Mouse (Mus musculus) thymus, adult 2 months (tissue): ENCODE results near the gene Slc7a4. TPM values are rescaled to one million over a fixed set of nuclear protein-coding genes. Genes with fewer than 3 reads are reported as not detected.
"Not testable (repeated sequence)": the region's sequence is repeated elsewhere in the genome, so short reads cannot be mapped to it uniquely, and the experiment has no call there.

Experiments
- DNase-seq: peaks from one replicate; pipeline ENCODE4 v3.0.0; 2021
- H3K27ac ChIP-seq: fragments of 200-500 bp; 2 replicates; pipeline ENCODE4 v1.5.1; 2012; ENCODE audit warnings: low read length, control low read depth; ENCODE audit not compliant: control insufficient read depth, insufficient read depth
- H3K27me3 ChIP-seq: fragments of 200-500 bp; 2 replicates; pipeline ENCODE4 v1.6.1; 2012; ENCODE audit warnings: mild to moderate bottlenecking, low read length, moderate library complexity, mixed read lengths; ENCODE audit not compliant: control insufficient read depth, insufficient read depth
- H3K36me3 ChIP-seq: fragments of 200-500 bp; 2 replicates; pipeline ENCODE4 v1.6.1; 2012; ENCODE audit warnings: mild to moderate bottlenecking, low read length, moderate library complexity; ENCODE audit not compliant: control insufficient read depth, insufficient read depth
- H3K4me1 ChIP-seq: fragments of 200-500 bp; replicated peaks from 2 replicates; pipeline ENCODE4 v1.6.1; 2012; ENCODE audit warnings: low read length; ENCODE audit not compliant: control insufficient read depth, insufficient read depth
- H3K4me3 ChIP-seq: fragments of 200-500 bp; 2 replicates; pipeline ENCODE4 v1.5.1; 2012; ENCODE audit warnings: mild to moderate bottlenecking, low read length, control low read depth, moderate library complexity; ENCODE audit not compliant: control insufficient read depth, insufficient read depth
- CTCF ChIP-seq: fragments of 200-500 bp; IDR thresholded peaks from 2 replicates; pipeline ENCODE4 v1.5.1; 2012; ENCODE audit warnings: mild to moderate bottlenecking, control low read depth, low read length, moderate library complexity, borderline replicate concordance; ENCODE audit not compliant: control insufficient read depth, poor library complexity, insufficient read depth; ENCODE audit errors: extremely low read depth
- POLR2A ChIP-seq: fragments of 200-500 bp; IDR thresholded peaks from 2 replicates; pipeline ENCODE4 v1.6.1; 2012; ENCODE audit warnings: mild to moderate bottlenecking, low read length, control low read depth, moderate library complexity; ENCODE audit not compliant: control insufficient read depth, poor library complexity, insufficient read depth; ENCODE audit errors: extremely low read depth
- WGBS: fragments of 180-500 bp; shearing (Covaris S2); methylation state at CpG from one replicate; pipeline ENCODE4 v1.1.7; 2018; 5-methylcytosine and 5-hydroxymethylcytosine counted together
- polyA plus RNA-seq: library from polyadenylated mRNA; depleted of rRNA; stranded (reverse); fragments of >200 nt; gene quantifications from 2 replicates; pipeline ENCODE4 v1.2.3, GENCODE M21; 2012

Gene Slc7a4
- polyA plus RNA-seq, 1 experiment = 6.5 TPM

GRCm38 (mm10) chr16:17557947-17558480 is 25.0 kb downstream of the Slc7a4 start:
- Histone ChIP-seq H3K4me1 (peaks cover 16% of the 10 kb centered on the region), H3K4me3 (no peak overlapping the region), H3K27ac (no peak overlapping the region), H3K27me3 (peaks cover 7% of the 10 kb centered on the region; the same call in 1 of the 2 replicates), H3K36me3 (no peaks in the 10 kb centered on the region)
- DNase-seq = peak; percentile 63
- WGBS = 10% methylated on average over 5 of the region's 5 CpGs
- TF ChIP-seq CTCF (peak; percentile 87; the same call in 1 of the 2 replicates), POLR2A (no peak)

- Histone ChIP-seq H3K4me1 (peaks cover 16% of the 10 kb centered on the region), H3K27me3 (peaks cover 2% of the 10 kb centered on the region; the same call in 1 of the 2 replicates), H3K4me3 (no peak overlapping the region), H3K36me3 (no peaks in the 10 kb centered on the region), H3K27ac (no peak overlapping the region)
- TF ChIP-seq POLR2A (no peak), CTCF (no peak)
- no peak for DNase-seq
- 68% methylated on average over 4 of the region's 4 CpGs for WGBS
These were observed 26.1 kb downstream of the Slc7a4 start for GRCm38 (mm10) chr16:17556907-17557306.

GRCm38 (mm10) chr16:17556180-17556579 is 26.8 kb downstream of the Slc7a4 start:
- Histone ChIP-seq H3K4me1 (peaks cover 16% of the 10 kb centered on the region), H3K4me3 (no peak overlapping the region), H3K27ac (no peak overlapping the region), H3K36me3 (no peaks in the 10 kb centered on the region), H3K27me3 (no peaks in the 10 kb centered on the region; the same call in 1 of the 2 replicates)
- 87% methylated on average over 4 of the region's 4 CpGs for WGBS
- no peak for TF ChIP-seq POLR2A
- TF ChIP-seq CTCF = no peak
- no peak for DNase-seq

GRCm38 (mm10) chr16:17554702-17555101 is 28.3 kb downstream of the Slc7a4 start:
- Histone ChIP-seq H3K4me1 (peaks cover 16% of the 10 kb centered on the region), H3K27ac (0 out of 2 replicates have a peak overlapping the region, but pooled peaks have one; percentile 9)
- WGBS = 60% methylated on average over 4 of the region's 4 CpGs

GRCm38 (mm10) chr16:17553910-17554685 is 28.9 kb downstream of the Slc7a4 start:
- no peaks in the 10 kb centered on the region for H3K36me3 ChIP-seq
- TF ChIP-seq CTCF (no peak), POLR2A (no peak)
- peak overlapping the region; percentile 28 for H3K4me3 ChIP-seq
- no peaks in the 10 kb centered on the region for H3K27me3 ChIP-seq
- peaks cover 16% of the 10 kb centered on the region for H3K4me1 ChIP-seq
- H3K27ac ChIP-seq = peak overlapping the region; percentile 9; the same call in 1 of the 2 replicates
- DNase-seq = peak; percentile 71
- WGBS = 14% methylated on average over 18 of the region's 18 CpGs

More at GRCm38 (mm10) chr16:17554702-17555101, 28.3 kb downstream of the Slc7a4 start:
- not testable (repeated sequence) for H3K36me3 ChIP-seq, DNase-seq, H3K27me3 ChIP-seq, H3K4me3 ChIP-seq

GRCm38 (mm10) chr16:17552837-17553236 is 30.2 kb downstream of the Slc7a4 start:
- no peak overlapping the region for H3K27ac ChIP-seq

GRCm38 (mm10) chr16:17542632-17543031 is 40.4 kb downstream of the Slc7a4 start:
- Histone ChIP-seq H3K4me3 (no peak overlapping the region), H3K27me3 (no peaks in the 10 kb centered on the region), H3K4me1 (no peaks in the 10 kb centered on the region), H3K36me3 (no peaks in the 10 kb centered on the region), H3K27ac (no peak overlapping the region)
- no peak for TF ChIP-seq CTCF
- TF ChIP-seq POLR2A = no peak
- 46% methylated on average over 2 of the region's 2 CpGs for WGBS
- no peak for DNase-seq

More at GRCm38 (mm10) chr16:17552837-17553236, 30.2 kb downstream of the Slc7a4 start:
- TF ChIP-seq POLR2A = no peak
- no peak for TF ChIP-seq CTCF
- DNase-seq = no peak
- H3K27me3 ChIP-seq = no peaks in the 10 kb centered on the region
- WGBS = 89% methylated on average over 7 of the region's 7 CpGs
- H3K36me3 ChIP-seq = no peaks in the 10 kb centered on the region
- peaks cover 12% of the 10 kb centered on the region for H3K4me1 ChIP-seq
- no peak overlapping the region for H3K4me3 ChIP-seq
